Mouse (Mus musculus) heart, embryonic 12.5 days (tissue): ENCODE measurements around the gene Pate3. TPM values are rescaled to one million over a fixed set of nuclear protein-coding genes. Genes with fewer than 3 reads are reported as not detected.
A peak's percentile ranks its signal among the peaks of the same experiment; 100 is the strongest.
"Not testable (repeated sequence)": the region's sequence is repeated elsewhere in the genome, so short reads cannot be mapped to it uniquely, and the experiment has no call there.

Experiments used
- ATAC-seq: fragments of 200-750 bp; cut with Nextera tagmentation; 2 replicates; pipeline ENCODE4 v1.8.0; 2017; ENCODE audit warnings: moderate TSS enrichment, moderate library complexity; ENCODE audit not compliant: insufficient number of reproducible peaks, low FRiP score
- H3K27ac ChIP-seq: fragments of 300-500 bp; sonication (generic); 2 replicates; pipeline ENCODE4 v1.5.1; 2016; ENCODE audit warnings: mild to moderate bottlenecking, moderate library complexity; ENCODE audit not compliant: poor library complexity, severe bottlenecking
- H3K27me3 ChIP-seq: fragments of 300-500 bp; sonication (generic); replicated peaks from 2 replicates; pipeline ENCODE4 v1.6.1; 2016; ENCODE audit warnings: mild to moderate bottlenecking, moderate library complexity
- H3K36me3 ChIP-seq: fragments of 300-500 bp; sonication (generic); 2 replicates; pipeline ENCODE4 v1.6.1; 2016; ENCODE audit warnings: mild to moderate bottlenecking, moderate library complexity
- H3K4me1 ChIP-seq: fragments of 300-500 bp; sonication (generic); replicated peaks from 2 replicates; pipeline ENCODE4 v1.6.1; 2016; ENCODE audit warnings: mild to moderate bottlenecking
- H3K4me2 ChIP-seq: fragments of 300-500 bp; sonication (generic); 2 replicates; pipeline ENCODE4 v1.6.1; 2016; ENCODE audit warnings: mild to moderate bottlenecking, moderate library complexity
- H3K4me3 ChIP-seq: fragments of 300-500 bp; sonication (generic); 2 replicates; pipeline ENCODE4 v1.5.1; 2016; ENCODE audit warnings: mild to moderate bottlenecking
- H3K9ac ChIP-seq: fragments of 300-500 bp; sonication (generic); 2 replicates; pipeline ENCODE4 v1.6.1; 2016; ENCODE audit warnings: mild to moderate bottlenecking, moderate library complexity
- H3K9me3 ChIP-seq: fragments of 300-500 bp; sonication (generic); replicated peaks from 2 replicates; pipeline ENCODE4 v1.6.1; 2016; ENCODE audit warnings: mild to moderate bottlenecking, moderate library complexity
- WGBS: fragments of 180-500 bp; shearing (Covaris S2); methylation state at CpG from one replicate; pipeline ENCODE4 v1.1.7; 2016; 5-methylcytosine and 5-hydroxymethylcytosine counted together
- polyA plus RNA-seq: library from polyadenylated mRNA; unstranded; fragments of >200 nt; fragmentation: Nextera tagmentation; extraction: Ambion mirVana; gene quantifications from 2 replicates; pipeline ENCODE4 v1.2.1, GENCODE M21; 2016

The Pate3 gene
- polyA plus RNA-seq: not detected in 2 replicates

DNA sequence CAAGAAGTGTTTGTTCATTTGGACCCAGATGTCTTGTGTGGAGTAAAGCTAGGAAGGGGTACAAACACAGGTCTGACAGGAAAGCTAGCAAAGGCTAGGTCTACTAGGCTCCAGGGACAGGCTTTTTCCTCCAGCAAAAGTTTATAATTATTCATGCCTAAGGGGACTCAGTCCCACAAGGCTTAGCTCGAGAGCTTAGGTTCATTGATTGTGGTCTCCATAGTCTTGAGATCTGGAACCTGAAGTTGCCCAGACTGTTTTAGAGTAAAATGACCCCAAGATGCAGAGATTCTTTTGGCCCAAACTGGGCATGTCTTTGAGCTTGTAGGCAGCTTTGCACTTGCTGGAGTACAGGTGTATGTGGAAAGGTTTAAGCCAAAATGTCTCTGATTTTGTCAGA lies at the start of gene Pate3:
Gene Pate3 (minus strand): TSS at position 101 of the 400 bp plus-strand sequence.
- Histone ChIP-seq H3K27me3 (no peaks in the 10 kb centered on the region), H3K4me1 (no peaks in the 10 kb centered on the region), H3K36me3 (no peaks in the 10 kb centered on the region), H3K4me2 (no peak within 1 kb of the TSS), H3K9ac (no peak within 1 kb of the TSS), H3K4me3 (no peak within 1 kb of the TSS), H3K27ac (no peak within 1 kb of the TSS), H3K9me3 (peaks cover 7% of the 10 kb centered on the region; the same call in 1 of the 2 replicates)
- ATAC-seq: no peak
- 62% methylated on average over 1 of the region's 1 CpGs for WGBS

DNA sequence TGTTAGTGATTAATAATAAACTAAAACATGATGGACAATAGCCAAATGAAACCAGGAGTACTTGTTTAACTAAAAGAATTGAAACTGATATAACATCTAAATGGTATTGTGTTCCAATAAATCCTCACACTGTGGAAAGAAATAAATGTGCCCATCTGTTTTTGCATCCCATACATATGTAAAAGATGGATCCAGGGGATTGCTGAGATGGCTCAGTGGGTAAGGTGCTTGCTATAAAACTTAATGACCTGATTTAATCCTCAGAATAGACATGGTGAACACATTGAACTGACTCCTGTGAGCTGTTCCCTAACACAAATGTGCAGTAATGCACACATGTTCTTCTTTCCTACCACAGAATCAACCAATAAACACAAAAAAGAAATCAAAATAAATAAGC lies 43.9 kb upstream of the Pate3 start:
- no peaks in the 10 kb centered on the region for H3K27me3 ChIP-seq
- H3K9me3 ChIP-seq: peaks cover 3% of the 10 kb centered on the region; the same call in 1 of the 2 replicates
- H3K9ac ChIP-seq: no peak overlapping the region
- H3K36me3 ChIP-seq: no peaks in the 10 kb centered on the region
- no peak for ATAC-seq
- H3K4me2 ChIP-seq: no peak overlapping the region
- no peak overlapping the region for H3K4me3 ChIP-seq
- H3K27ac ChIP-seq: no peak overlapping the region
- H3K4me1 ChIP-seq: no peaks in the 10 kb centered on the region

DNA sequence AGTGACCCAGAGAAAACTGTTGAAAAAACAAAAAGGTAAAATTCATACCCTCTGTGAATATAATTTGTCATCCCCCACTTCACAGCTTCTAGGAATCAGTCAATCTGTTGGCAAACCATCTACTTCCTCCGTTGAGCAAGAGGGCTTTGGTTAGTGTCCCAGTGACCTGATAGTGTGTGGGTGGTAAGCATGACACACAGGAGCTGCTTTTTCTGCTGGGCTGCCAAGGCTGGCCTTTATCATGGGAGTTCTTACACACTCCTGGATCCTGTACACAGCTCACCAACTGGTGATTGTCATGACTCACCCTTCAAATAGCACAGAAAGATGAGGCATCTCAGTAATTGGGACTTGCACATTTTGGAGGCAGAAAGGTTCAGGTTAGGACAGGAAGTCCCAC lies 39.0 kb upstream of the Pate3 start, which contains the start of gene Pate1:
Gene Pate1 (minus strand): TSS at position 378 of the 400 bp plus-strand sequence.
- Histone ChIP-seq H3K27ac (no peak within 1 kb of the TSS), H3K27me3 (no peaks in the 10 kb centered on the region), H3K4me3 (no peak within 1 kb of the TSS), H3K9me3 (no peaks in the 10 kb centered on the region), H3K36me3 (no peaks in the 10 kb centered on the region), H3K4me2 (no peak within 1 kb of the TSS), H3K4me1 (no peaks in the 10 kb centered on the region), H3K9ac (no peak within 1 kb of the TSS)
- ATAC-seq: no peak
- 34% methylated on average over 1 of the region's 1 CpGs for WGBS

DNA sequence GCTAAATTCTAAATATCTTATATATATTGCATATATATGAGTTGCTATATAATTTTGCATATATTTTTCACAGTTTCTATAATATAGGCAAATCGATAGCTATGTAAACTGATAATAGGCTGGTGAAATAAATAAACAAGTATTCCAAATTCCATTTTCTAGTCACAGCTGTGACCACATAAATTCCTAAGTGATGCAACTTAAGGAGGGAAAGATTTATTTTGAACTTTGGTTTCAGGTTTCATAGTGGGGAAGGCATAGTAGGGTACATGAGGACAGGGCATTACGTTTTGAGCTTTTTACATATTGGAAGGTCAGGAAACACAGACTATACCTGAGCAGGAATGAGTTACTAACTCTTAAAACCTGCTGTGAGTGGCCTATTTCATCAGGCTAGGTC lies 25.6 kb upstream of the Pate3 start:
- H3K27me3 ChIP-seq: no peaks in the 10 kb centered on the region
- no peak overlapping the region for H3K4me3 ChIP-seq
- no peaks in the 10 kb centered on the region for H3K36me3 ChIP-seq
- ATAC-seq: no peak
- H3K4me1 ChIP-seq: no peaks in the 10 kb centered on the region
- WGBS: 76% methylated on average over 2 of the region's 2 CpGs
- H3K27ac ChIP-seq: no peak overlapping the region
- H3K4me2 ChIP-seq: no peak overlapping the region
- no peaks in the 10 kb centered on the region for H3K9me3 ChIP-seq
- no peak overlapping the region for H3K9ac ChIP-seq

DNA sequence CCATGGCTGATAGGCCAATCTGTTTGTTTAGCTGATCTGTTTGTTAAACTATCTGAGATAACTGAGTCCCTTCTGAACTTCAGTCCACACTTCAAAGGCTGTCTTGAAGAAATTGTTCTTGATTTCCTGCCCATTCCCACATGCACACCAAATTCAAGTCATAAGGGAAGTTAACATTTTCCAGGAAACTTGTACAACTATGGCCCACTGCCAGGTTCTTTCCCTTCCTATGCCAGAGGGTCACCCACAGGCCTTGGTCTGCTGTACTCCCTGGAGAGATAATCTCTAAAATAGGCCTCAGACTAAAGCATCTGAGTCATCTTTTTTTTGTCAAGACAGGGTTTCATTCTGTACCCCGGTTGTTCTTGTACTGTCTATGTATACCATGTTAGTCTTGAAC lies 15.0 kb downstream of the Pate3 start:
- Histone ChIP-seq H3K36me3 (no peaks in the 10 kb centered on the region), H3K4me3 (no peak overlapping the region), H3K9ac (no peak overlapping the region), H3K9me3 (no peaks in the 10 kb centered on the region), H3K4me2 (no peak overlapping the region), H3K27ac (no peak overlapping the region), H3K27me3 (no peaks in the 10 kb centered on the region), H3K4me1 (no peaks in the 10 kb centered on the region)
- ATAC-seq: 0 out of 2 replicates have a peak, but pooled peaks have one; percentile 36
- 62% methylated on average over 1 of the region's 1 CpGs for WGBS

DNA sequence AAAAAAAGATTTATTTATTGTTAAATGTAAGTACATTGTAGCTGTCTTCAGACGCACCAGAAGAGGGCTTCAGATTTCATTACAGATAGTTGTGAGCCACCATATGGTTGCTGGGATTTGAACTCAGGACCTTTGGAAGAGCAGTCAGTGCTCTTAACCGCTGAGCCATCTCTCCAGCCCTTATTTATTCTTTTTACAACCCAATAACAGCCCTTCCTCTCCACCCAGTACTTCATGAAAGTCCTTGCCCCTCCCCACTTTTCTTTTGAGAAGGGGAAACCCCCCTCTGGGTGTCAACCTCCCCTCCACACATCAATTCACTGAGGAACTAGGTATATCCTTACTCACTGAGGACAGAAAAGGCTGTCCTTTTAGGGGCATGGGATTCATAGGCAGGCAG lies 31.2 kb downstream of the Pate3 start:
- H3K27me3 ChIP-seq, ATAC-seq, H3K9ac ChIP-seq, H3K27ac ChIP-seq, H3K9me3 ChIP-seq, H3K4me3 ChIP-seq, H3K4me2 ChIP-seq, H3K36me3 ChIP-seq, H3K4me1 ChIP-seq: not testable (repeated sequence)
- 64% methylated on average over 2 of the region's 2 CpGs for WGBS

DNA sequence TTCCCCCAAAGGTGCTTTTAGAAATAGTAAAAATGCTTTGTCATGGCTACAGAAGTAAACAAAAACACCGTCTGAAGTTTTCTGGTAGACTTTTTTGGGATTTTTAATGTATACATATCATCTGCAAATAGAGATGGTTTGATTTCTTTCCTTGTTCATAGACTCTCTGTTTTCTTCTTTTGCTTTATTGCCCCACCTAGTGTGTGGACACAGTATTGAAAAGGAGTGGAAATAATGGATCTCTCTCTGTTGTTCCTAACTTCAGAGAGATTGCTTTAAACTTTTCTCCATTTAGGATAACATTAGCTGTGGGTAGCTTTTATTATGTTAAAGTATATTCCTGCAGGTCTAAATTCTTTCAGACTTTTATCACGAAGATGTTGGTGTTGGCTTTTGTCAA lies 34.0 kb downstream of the Pate3 start:
- no peak overlapping the region for H3K9ac ChIP-seq
- 18% methylated on average over 2 of the region's 2 CpGs for WGBS
- no peak overlapping the region for H3K4me3 ChIP-seq
- no peak overlapping the region for H3K4me2 ChIP-seq
- H3K27ac ChIP-seq: no peak overlapping the region
- H3K9me3 ChIP-seq: no peaks in the 10 kb centered on the region
- H3K27me3 ChIP-seq: no peaks in the 10 kb centered on the region
- H3K36me3 ChIP-seq: no peaks in the 10 kb centered on the region
- no peak for ATAC-seq
- no peaks in the 10 kb centered on the region for H3K4me1 ChIP-seq

DNA sequence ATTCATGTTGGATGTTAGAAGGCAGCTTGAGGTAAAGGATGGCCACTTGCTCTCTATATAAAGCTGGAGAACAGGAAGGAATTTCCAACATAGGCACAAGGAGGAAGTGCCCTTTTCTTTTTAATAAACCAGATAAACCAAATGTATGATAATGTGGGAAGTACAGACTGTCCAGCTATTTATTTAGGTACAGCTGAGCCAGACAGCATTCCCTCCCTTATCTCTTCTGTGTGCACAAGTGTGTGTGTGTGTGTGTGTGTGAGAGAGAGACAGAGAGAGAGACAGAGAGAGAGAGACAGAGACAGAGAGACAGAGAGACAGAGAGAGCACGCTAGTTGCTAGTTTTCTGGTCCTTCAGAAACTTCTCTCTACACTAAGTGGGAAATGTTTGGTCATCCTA lies 36.2 kb downstream of the Pate3 start, which contains the start of gene Pate4:
Gene Pate4 (minus strand): TSS at position 101 of the 400 bp plus-strand sequence.
- 76% methylated on average over 1 of the region's 1 CpGs for WGBS
- Histone ChIP-seq H3K4me2 (no peak within 1 kb of the TSS), H3K4me1 (no peaks in the 10 kb centered on the region), H3K9me3 (no peaks in the 10 kb centered on the region), H3K27ac (no peak within 1 kb of the TSS), H3K9ac (no peak within 1 kb of the TSS), H3K27me3 (no peaks in the 10 kb centered on the region), H3K36me3 (no peaks in the 10 kb centered on the region), H3K4me3 (no peak within 1 kb of the TSS)
- ATAC-seq: no peak

DNA sequence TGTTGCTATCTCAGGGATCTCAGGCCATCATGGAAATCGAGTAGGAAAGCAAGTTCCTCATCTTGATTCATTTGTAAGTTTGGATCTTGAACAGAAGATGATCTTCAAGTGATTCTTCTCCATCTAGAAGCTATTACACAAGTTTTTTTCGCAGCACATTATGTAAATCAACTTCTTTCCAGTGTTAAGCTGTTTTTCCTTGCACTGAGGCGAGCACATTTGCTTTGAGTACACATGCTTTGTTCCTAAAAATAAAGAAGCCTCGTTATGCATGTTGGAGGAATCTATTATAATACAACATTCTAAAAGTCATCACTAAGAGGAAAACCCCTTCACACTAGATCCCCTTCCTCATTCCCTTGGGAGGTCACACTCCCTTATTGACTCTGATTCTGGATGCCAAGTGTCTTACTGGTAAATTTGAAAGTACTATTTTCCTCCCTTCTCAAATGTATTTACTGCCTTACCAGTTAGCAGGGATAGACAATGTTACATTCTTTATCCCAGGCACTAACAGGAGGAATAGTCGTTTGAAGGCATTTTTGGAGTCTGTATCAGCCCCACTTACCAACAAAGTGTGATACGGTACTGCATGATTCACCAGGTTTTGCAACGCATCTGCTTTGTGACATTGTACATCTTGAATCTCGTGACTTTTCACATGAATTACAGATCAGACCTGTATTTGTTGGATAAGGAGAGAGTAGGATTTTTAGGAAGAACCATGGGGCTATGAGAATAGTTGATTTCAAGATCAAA lies 40.2 kb downstream of the Pate3 start:
- 62% methylated on average over 8 of the region's 8 CpGs for WGBS

More for the DNA sequence above, 40.2 kb downstream of the Pate3 start:
- Histone ChIP-seq H3K36me3 (no peaks in the 10 kb centered on the region), H3K9me3 (0 out of 2 replicates have a peak, but pooled peaks cover 2% of the 10 kb centered on the region), H3K9ac (no peak overlapping the region), H3K27ac (no peak overlapping the region), H3K4me1 (no peaks in the 10 kb centered on the region), H3K4me2 (no peak overlapping the region), H3K4me3 (no peak overlapping the region), H3K27me3 (no peaks in the 10 kb centered on the region)
- ATAC-seq: no peak

Other genes starting within 250 kb of the Pate3 start
- 7.0 and 8.2 TPM in 2 replicates for gene Cdon, start 227.1 kb downstream of the Pate3 start, polyA plus RNA-seq
- gene Gm1113, start 129.9 kb downstream of the Pate3 start, polyA plus RNA-seq: not detected in 2 replicates
- 1.7 and 2.0 TPM in 2 replicates for gene Ddx25, start 89.7 kb downstream of the Pate3 start, polyA plus RNA-seq
- gene Pus3, start 89.6 kb downstream of the Pate3 start, polyA plus RNA-seq: 12.3 and 14.0 TPM in 2 replicates
- gene Pate2, start 77.9 kb downstream of the Pate3 start, polyA plus RNA-seq: 0.45 and 0.66 TPM in 2 replicates
- gene Hyls1, start 77.8 kb downstream of the Pate3 start, polyA plus RNA-seq: 13.6 and 14.9 TPM in 2 replicates
- not detected in 2 replicates for gene Pate4, start 36.3 kb downstream of the Pate3 start, polyA plus RNA-seq
- not detected in 2 replicates for gene Pate1, start 39.2 kb upstream of the Pate3 start, polyA plus RNA-seq
- gene Gm17677, start 92.8 kb upstream of the Pate3 start, polyA plus RNA-seq: not detected in 2 replicates
- not detected in 2 replicates for gene Gm17727, start 129.9 kb upstream of the Pate3 start, polyA plus RNA-seq
- gene Gm27235, start 141.9 kb upstream of the Pate3 start, polyA plus RNA-seq: not detected in 2 replicates
- not detected in 2 replicates for gene D730048I06Rik, start 141.9 kb upstream of the Pate3 start, polyA plus RNA-seq
- gene 9230110F15Rik, start 195.9 kb upstream of the Pate3 start, polyA plus RNA-seq: not detected in 2 replicates